Mouse (Mus musculus): ENCODE data around the gene Nfx1. TPM values are rescaled to one million over a fixed set of nuclear protein-coding genes. Genes with fewer than 3 reads are reported as not detected.
"Not testable (repeated sequence)": the region's sequence is repeated elsewhere in the genome, so short reads cannot be mapped to it uniquely, and the experiment has no call there.

Nfx1 gene
- 67.7 and 68.3 TPM in 2 replicates for polyA plus RNA-seq (2014; fragmentation: Nextera tagmentation; extraction: Ambion mirVana)

DNA sequence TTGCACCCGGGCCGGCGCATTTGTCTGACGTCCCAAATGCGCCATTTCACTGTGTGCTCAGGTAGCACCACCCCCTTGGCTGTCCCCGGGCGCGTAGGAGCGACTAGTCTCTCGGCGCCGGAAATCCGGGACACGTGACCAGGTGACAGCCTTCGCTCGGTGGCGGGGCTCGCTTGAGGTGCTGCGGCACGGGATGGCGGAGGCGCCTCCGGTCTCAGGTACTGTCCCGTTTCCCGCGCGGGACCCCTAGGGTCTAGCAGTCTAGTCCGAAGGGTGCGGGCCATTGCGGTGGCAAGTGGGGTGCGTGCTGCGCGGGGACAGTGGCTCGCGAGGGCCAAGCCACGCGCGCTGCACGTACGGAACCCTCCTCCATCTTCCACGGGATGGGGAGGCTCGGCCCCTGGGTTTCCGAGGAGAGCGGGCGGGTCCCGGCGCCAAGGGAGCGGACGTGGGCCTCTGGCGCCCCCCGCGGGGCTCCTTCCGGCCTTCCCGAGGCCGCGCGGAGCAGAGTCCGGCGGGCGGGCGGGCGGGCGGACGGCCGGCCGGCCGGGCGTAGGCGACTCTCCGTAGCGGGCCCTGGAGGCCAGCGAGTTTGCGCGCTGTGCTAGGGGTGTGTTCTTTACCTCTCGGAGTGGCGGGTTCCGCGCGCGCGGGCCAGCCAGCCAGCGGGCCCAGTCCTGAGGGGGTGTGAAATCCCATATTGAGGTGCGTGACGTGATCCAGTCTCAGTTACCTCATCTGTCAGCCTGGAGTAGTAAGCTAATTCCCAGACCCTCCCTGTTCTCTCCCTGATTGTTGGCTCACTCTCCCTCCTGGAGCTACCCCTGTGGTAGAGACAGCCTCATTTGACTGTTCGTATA lies at the start of gene Nfx1:
Gene Nfx1, plus strand, starts transcription at position 65 of the 860 bp plus-strand sequence.
- peaks cover under 1% of the 10 kb centered on the region; the same call in 1 of the 2 replicates for H3K36me3 ChIP-seq (ENCODE audit: control insufficient read depth, insufficient read depth, low read length)

DNA sequence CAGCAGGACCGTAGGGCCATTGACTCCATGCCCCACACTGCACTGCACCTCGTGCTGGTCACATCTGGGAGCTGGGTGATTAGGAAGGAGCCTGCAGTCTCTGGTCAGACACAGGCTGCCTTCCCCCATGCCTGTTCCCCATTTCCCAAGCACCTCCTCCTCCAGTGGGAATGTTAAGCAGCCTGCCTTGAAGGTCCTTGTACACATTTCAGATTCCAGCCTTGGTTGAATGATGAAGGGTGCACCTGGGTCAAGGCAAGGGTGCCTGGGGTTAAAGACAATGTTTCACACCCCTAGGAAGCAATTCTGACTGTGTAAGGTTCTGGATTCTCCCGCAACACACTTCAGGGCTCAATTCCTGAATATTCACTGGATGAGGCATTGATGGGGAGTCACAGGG lies 49.4 kb upstream of the Nfx1 start:
- peaks cover 8% of the 10 kb centered on the region for H3K4me1 ChIP-seq (ENCODE audit: control insufficient read depth, insufficient read depth, low read length)
- 64% methylated on average over 3 of the region's 3 CpGs for WGBS (ENCODE audit: insufficient replicate concordance)
- H3K36me3 ChIP-seq (ENCODE audit: control insufficient read depth, insufficient read depth, low read length) = no peaks in the 10 kb centered on the region
- no peak overlapping the region for H3K4me3 ChIP-seq (ENCODE audit: low read depth, low read length)
- H3K27ac ChIP-seq (ENCODE audit: low read depth, low read length) = no peak overlapping the region
- no peak overlapping the region for H3K9ac ChIP-seq (ENCODE audit: low read depth, low read length)
- no peak for ATAC-seq (replicated peaks; ENCODE audit: insufficient number of reproducible peaks, low FRiP score, low TSS enrichment)
- H3K27me3 ChIP-seq (ENCODE audit: control insufficient read depth, insufficient read depth, low read length) = no peaks in the 10 kb centered on the region
- H3K9me3 ChIP-seq (replicated peaks; ENCODE audit: control insufficient read depth, low read length) = no peaks in the 10 kb centered on the region
- H3K4me2 ChIP-seq = no peak overlapping the region

More for the DNA sequence above, at the start of gene Nfx1:
- WGBS (ENCODE audit: insufficient replicate concordance) = 1% methylated on average over 77 of the region's 85 CpGs
- Histone ChIP-seq H3K27ac (ENCODE audit: low read depth, low read length) (peak within 1 kb of the TSS; percentile 96), H3K9ac (ENCODE audit: low read depth, low read length) (peak within 1 kb of the TSS; percentile 90), H3K27me3 (ENCODE audit: control insufficient read depth, insufficient read depth, low read length) (no peaks in the 10 kb centered on the region), H3K4me2 (peak within 1 kb of the TSS; percentile 78), H3K4me1 (ENCODE audit: control insufficient read depth, insufficient read depth, low read length) (peaks cover 16% of the 10 kb centered on the region), H3K9me3 (replicated peaks; ENCODE audit: control insufficient read depth, low read length) (no peaks in the 10 kb centered on the region), H3K4me3 (ENCODE audit: low read depth, low read length) (peak within 1 kb of the TSS; percentile 89)
- peak; percentile 92 for ATAC-seq (replicated peaks; ENCODE audit: insufficient number of reproducible peaks, low FRiP score, low TSS enrichment)

DNA sequence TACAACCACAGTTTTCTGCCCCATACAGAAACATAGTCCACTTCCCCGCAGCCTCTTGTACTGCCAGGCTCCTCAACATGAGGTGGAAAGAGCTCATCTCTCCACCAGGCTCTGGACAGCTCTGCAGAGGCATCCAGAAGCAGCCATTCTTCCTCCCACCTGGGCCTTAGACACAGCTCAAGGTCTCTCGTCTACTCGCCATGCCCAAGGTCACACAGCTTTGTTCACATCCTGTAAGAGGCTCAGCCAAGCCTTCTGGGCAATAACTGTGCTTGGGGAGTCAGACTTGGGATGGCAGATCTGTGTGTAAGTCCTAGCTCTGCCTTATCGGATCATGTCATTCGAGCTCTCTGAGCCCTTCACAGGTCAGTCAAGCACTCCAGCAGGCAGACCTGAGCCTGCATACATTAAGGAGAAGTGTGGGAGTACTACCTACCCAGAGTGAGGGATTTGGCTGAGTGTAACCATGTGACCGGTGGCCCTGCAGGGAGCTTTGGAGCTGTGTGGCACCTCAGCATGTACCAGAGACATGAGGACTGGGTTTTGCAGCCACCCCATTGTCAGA lies 47.5 kb upstream of the Nfx1 start:
- no peak overlapping the region for H3K27ac ChIP-seq (ENCODE audit: low read depth, low read length)
- H3K4me2 ChIP-seq = no peak overlapping the region
- no peak overlapping the region for H3K9ac ChIP-seq (ENCODE audit: low read depth, low read length)
- no peak for ATAC-seq (replicated peaks; ENCODE audit: insufficient number of reproducible peaks, low FRiP score, low TSS enrichment)
- H3K9me3 ChIP-seq (replicated peaks; ENCODE audit: control insufficient read depth, low read length) = no peaks in the 10 kb centered on the region
- 67% methylated on average over 6 of the region's 6 CpGs for WGBS (ENCODE audit: insufficient replicate concordance)
- no peaks in the 10 kb centered on the region for H3K36me3 ChIP-seq (ENCODE audit: control insufficient read depth, insufficient read depth, low read length)
- H3K4me1 ChIP-seq (ENCODE audit: control insufficient read depth, insufficient read depth, low read length) = peaks cover 8% of the 10 kb centered on the region
- no peak overlapping the region for H3K4me3 ChIP-seq (ENCODE audit: low read depth, low read length)
- H3K27me3 ChIP-seq (ENCODE audit: control insufficient read depth, insufficient read depth, low read length) = no peaks in the 10 kb centered on the region

DNA sequence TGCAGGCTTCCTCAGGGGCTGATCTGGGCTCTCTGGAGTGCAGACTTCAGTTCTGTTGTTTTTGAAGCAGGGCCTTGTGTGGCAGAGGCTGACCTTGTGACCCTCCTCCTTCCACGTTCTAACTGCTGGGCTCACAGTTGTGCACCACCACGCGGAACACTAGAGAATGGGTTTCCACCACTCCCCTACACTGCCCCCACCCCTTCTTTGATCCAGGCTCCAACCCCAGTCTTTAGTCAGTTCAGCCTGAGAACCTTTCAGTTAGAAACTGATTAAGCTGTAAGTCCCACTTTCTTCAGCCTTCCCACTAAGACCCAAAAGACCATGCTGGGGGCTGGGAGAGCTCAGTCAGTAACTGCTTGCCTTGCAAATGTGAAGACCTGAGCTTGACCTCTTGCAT lies 45.1 kb upstream of the Nfx1 start:
- Histone ChIP-seq H3K4me2 (no peak overlapping the region), H3K27ac (ENCODE audit: low read depth, low read length) (no peak overlapping the region), H3K36me3 (ENCODE audit: control insufficient read depth, insufficient read depth, low read length) (no peaks in the 10 kb centered on the region), H3K9me3 (replicated peaks; ENCODE audit: control insufficient read depth, low read length) (no peaks in the 10 kb centered on the region), H3K9ac (ENCODE audit: low read depth, low read length) (no peak overlapping the region), H3K4me1 (ENCODE audit: control insufficient read depth, insufficient read depth, low read length) (no peaks in the 10 kb centered on the region; the same call in 1 of the 2 replicates), H3K27me3 (ENCODE audit: control insufficient read depth, insufficient read depth, low read length) (no peaks in the 10 kb centered on the region), H3K4me3 (ENCODE audit: low read depth, low read length) (no peak overlapping the region)
- ATAC-seq (replicated peaks; ENCODE audit: insufficient number of reproducible peaks, low FRiP score, low TSS enrichment) = no peak
- 52% methylated on average over 3 of the region's 3 CpGs for WGBS (ENCODE audit: insufficient replicate concordance)

DNA sequence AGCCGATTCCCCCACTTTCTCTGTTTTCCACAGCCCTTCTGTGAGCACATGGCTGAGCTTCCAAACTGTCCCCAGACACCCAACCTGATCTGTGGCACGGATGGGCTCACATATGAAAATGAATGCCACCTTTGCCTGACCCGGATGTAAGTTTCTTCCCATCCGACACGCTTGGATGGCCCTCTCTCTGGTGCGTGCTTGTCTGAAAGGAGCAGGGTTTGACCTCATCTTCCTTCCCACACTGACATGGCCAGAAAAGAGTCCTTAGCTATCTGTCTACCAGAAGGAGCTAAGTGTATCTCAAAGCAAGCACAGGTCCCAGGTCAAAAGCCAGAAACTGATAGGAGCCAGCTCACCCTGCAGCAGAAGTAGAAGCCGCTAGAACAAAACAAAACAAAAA lies 41.7 kb upstream of the Nfx1 start:
- ATAC-seq (replicated peaks; ENCODE audit: insufficient number of reproducible peaks, low FRiP score, low TSS enrichment) = no peak
- no peak overlapping the region for H3K9ac ChIP-seq (ENCODE audit: low read depth, low read length)
- no peaks in the 10 kb centered on the region for H3K9me3 ChIP-seq (replicated peaks; ENCODE audit: control insufficient read depth, low read length)
- WGBS (ENCODE audit: insufficient replicate concordance) = 78% methylated on average over 7 of the region's 7 CpGs
- H3K36me3 ChIP-seq (ENCODE audit: control insufficient read depth, insufficient read depth, low read length) = peaks cover 10% of the 10 kb centered on the region
- no peak overlapping the region for H3K27ac ChIP-seq (ENCODE audit: low read depth, low read length)
- H3K27me3 ChIP-seq (ENCODE audit: control insufficient read depth, insufficient read depth, low read length) = no peaks in the 10 kb centered on the region
- H3K4me1 ChIP-seq (ENCODE audit: control insufficient read depth, insufficient read depth, low read length) = no peaks in the 10 kb centered on the region
- no peak overlapping the region for H3K4me3 ChIP-seq (ENCODE audit: low read depth, low read length)
- H3K4me2 ChIP-seq = no peak overlapping the region

DNA sequence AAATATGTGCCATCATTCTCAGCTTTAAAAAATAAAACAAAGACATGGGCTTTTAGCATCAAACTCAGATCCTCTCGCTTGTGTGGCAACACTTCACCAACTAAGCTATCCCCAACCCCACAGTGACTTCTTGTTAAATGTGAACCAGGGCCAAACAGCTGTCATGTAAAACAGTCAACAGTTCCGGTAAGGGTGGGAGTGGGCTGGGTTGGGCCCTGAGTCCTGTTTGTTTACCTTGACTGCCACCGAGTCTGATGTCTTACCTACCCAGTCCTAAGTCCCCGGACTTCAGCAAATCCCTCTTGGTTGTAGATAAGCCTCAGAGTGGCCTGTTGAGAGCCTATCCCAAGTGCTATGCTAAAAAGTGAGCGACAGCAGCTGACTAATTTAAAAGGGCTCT lies 37.0 kb upstream of the Nfx1 start:
- no peak for ATAC-seq (replicated peaks; ENCODE audit: insufficient number of reproducible peaks, low FRiP score, low TSS enrichment)
- WGBS (ENCODE audit: insufficient replicate concordance) = 79% methylated on average over 5 of the region's 5 CpGs
- Histone ChIP-seq H3K9ac (ENCODE audit: low read depth, low read length) (no peak overlapping the region), H3K36me3 (ENCODE audit: control insufficient read depth, insufficient read depth, low read length) (peaks cover 31% of the 10 kb centered on the region), H3K9me3 (replicated peaks; ENCODE audit: control insufficient read depth, low read length) (no peaks in the 10 kb centered on the region), H3K4me3 (ENCODE audit: low read depth, low read length) (no peak overlapping the region), H3K4me2 (no peak overlapping the region), H3K27me3 (ENCODE audit: control insufficient read depth, insufficient read depth, low read length) (no peaks in the 10 kb centered on the region), H3K4me1 (ENCODE audit: control insufficient read depth, insufficient read depth, low read length) (no peaks in the 10 kb centered on the region), H3K27ac (ENCODE audit: low read depth, low read length) (no peak overlapping the region)

DNA sequence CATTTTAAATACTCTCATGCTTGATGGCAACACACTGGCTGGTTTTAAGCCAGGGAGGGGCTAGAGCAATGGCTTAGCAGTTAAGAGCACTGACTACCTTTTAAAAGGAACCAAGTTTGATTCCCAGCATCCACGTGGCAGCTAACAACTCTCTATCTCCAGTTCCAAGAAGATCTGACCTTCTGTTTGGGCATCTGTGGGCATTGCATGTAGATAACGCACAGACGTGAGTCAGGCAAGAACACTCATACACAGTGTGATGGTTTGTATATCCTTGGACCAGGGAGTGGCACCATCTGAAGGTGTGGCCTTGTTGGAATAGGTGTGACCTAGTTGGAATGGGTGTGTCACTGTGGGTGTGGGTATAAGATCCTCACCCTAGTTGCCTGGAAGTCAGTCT lies 36.3 kb upstream of the Nfx1 start:
- not testable (repeated sequence) for H3K4me2 ChIP-seq; H3K9ac ChIP-seq (ENCODE audit: low read depth, low read length); H3K27ac ChIP-seq (ENCODE audit: low read depth, low read length); H3K27me3 ChIP-seq (ENCODE audit: control insufficient read depth, insufficient read depth, low read length); ATAC-seq (replicated peaks; ENCODE audit: insufficient number of reproducible peaks, low FRiP score, low TSS enrichment); H3K9me3 ChIP-seq (replicated peaks; ENCODE audit: control insufficient read depth, low read length); H3K4me3 ChIP-seq (ENCODE audit: low read depth, low read length); H3K4me1 ChIP-seq (ENCODE audit: control insufficient read depth, insufficient read depth, low read length)
- 78% methylated on average over 3 of the region's 3 CpGs for WGBS (ENCODE audit: insufficient replicate concordance)
- H3K36me3 ChIP-seq (ENCODE audit: control insufficient read depth, insufficient read depth, low read length) = peaks cover 37% of the 10 kb centered on the region

DNA sequence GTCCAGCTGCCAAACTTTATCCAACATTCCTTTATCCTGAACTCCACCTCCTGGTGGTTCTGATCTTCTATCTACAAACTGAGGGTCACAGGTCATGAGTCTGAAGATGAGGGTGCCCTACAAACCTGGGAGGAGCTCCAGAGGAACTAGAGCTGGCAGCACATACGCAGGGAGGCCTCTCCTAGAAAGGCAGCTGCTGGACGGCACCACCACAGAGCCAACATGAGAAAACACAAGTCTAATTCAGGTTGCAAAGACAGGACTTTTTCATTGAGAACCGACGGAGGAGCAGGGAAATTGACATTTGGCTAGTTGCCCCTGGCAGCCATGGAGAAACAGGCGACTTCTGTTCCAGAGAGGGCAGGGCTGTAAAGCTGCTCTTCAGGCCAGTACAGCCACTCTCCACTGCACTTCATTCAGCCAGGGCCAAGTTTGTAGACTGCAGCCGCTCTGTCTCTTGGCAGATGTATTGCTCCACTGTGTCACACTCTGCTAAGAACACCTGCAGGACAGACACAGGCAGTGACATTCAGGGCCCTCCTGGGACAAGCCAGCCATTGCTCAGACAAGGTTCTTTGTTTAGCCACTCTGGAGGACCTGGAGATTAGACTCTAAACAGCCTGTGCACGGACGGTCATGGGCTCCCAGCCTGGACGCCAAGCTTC lies 34.4 kb upstream of the Nfx1 start:
- no peak overlapping the region for H3K9ac ChIP-seq (ENCODE audit: low read depth, low read length)
- H3K27me3 ChIP-seq (ENCODE audit: control insufficient read depth, insufficient read depth, low read length) = no peaks in the 10 kb centered on the region
- no peak overlapping the region for H3K4me2 ChIP-seq
- peaks cover 54% of the 10 kb centered on the region for H3K36me3 ChIP-seq (ENCODE audit: control insufficient read depth, insufficient read depth, low read length)
- H3K9me3 ChIP-seq (replicated peaks; ENCODE audit: control insufficient read depth, low read length) = peaks cover 9% of the 10 kb centered on the region; the same call in 1 of the 2 replicates
- no peak for ATAC-seq (replicated peaks; ENCODE audit: insufficient number of reproducible peaks, low FRiP score, low TSS enrichment)
- 87% methylated on average over 9 of the region's 9 CpGs for WGBS (ENCODE audit: insufficient replicate concordance)
- H3K27ac ChIP-seq (ENCODE audit: low read depth, low read length) = no peak overlapping the region
- no peak overlapping the region for H3K4me3 ChIP-seq (ENCODE audit: low read depth, low read length)
- no peaks in the 10 kb centered on the region for H3K4me1 ChIP-seq (ENCODE audit: control insufficient read depth, insufficient read depth, low read length)
